In genomic region chr9:120986994-120987393, GRCm38 (mm10) we compare ENCODE assay signal across 24 mouse cellular contexts. TPM values are rescaled to one million over a fixed set of nuclear protein-coding genes. Genes with fewer than 3 reads are reported as not detected.
A peak's percentile ranks its signal among the peaks of the same experiment; 100 is the strongest.
DNase-seq lines count a peak whose midpoint lies in the region; ATAC-seq lines count a peak whose summit lies in the region.
"Had no signal": no experiment of that assay in that cellular context is flagged by ENCODE, and none has a peak within 500 bp of the region (broad histone marks: within the 10 kb centered on the region; RNA-seq: fewer than 3 reads in every experiment).

No protein-coding gene starts in this region.

- intact Hi-C loops in heart, postnatal 10 days (cut with DNase I) = no loop called here
- intact Hi-C loops in heart, postnatal 25 days (cut with DNase I) = no loop called here

- peak; percentile 82 for DNase-seq in heart, adult 11 months
- no peak for DNase-seq in heart, postnatal 10 days
- DNase-seq in heart, postnatal 25 days (ENCODE audit: low spot score) = no peak
- DNase-seq in heart, adult 18-20 months = no peak
- no peak for DNase-seq in midbrain, embryonic 10.5 days (ENCODE audit: low spot score)
- DNase-seq: adrenal gland, adult 8-10 months; adrenal gland, postnatal 14 days; B cell, adult 2 months; cerebellum, adult 11-12 months; cerebellum, adult 2 months; cerebellum, adult 9-10 months; cerebellum, postnatal 10 days; cerebellum, postnatal 25 days had no signal

- no peak overlapping the region for H3K4me2 ChIP-seq in heart, embryonic 13.5 days
- H3K4me2 ChIP-seq in heart, embryonic 16.5 days (ENCODE audit: low read depth, low read length) = no peak overlapping the region
- no peak overlapping the region for H3K4me2 ChIP-seq in midbrain, embryonic 13.5 days (replicated peaks)
- H3K4me2 ChIP-seq: embryonic facial prominence, embryonic 12.5 days; forebrain, embryonic 13.5 days had no signal

- no peak overlapping the region for H3K4me3 ChIP-seq in heart, embryonic 13.5 days
- no peak overlapping the region for H3K4me3 ChIP-seq in heart, embryonic 16.5 days (ENCODE audit: low read length)
- no peak overlapping the region for H3K4me3 ChIP-seq in midbrain, embryonic 10.5 days
- no peak overlapping the region for H3K4me3 ChIP-seq in midbrain, embryonic 13.5 days (replicated peaks)
- H3K4me3 ChIP-seq: embryonic facial prominence, embryonic 10.5 days; embryonic facial prominence, embryonic 12.5 days; forebrain, embryonic 13.5 days had no signal

- peak overlapping the region; percentile 53 for H3K27ac ChIP-seq in heart, embryonic 13.5 days (replicated peaks)
- H3K27ac ChIP-seq in heart, embryonic 16.5 days (ENCODE audit: low read length) = peak overlapping the region; percentile 47; the same call in 1 of the 2 replicates
- H3K27ac ChIP-seq in midbrain, embryonic 10.5 days (replicated peaks) = 0 out of 2 replicates have a peak overlapping the region, but pooled peaks have one; percentile 20
- H3K27ac ChIP-seq in midbrain, embryonic 13.5 days = no peak overlapping the region
- H3K27ac ChIP-seq: embryonic facial prominence, embryonic 10.5 days; embryonic facial prominence, embryonic 12.5 days had no signal

- H3K27me3 ChIP-seq in heart, embryonic 13.5 days (replicated peaks) = no peaks in the 10 kb centered on the region
- no peaks in the 10 kb centered on the region for H3K27me3 ChIP-seq in heart, embryonic 16.5 days (ENCODE audit: control insufficient read depth, insufficient read depth, low read length)
- H3K27me3 ChIP-seq in midbrain, embryonic 10.5 days (ENCODE audit: low read depth, poor library complexity, severe bottlenecking) = no peaks in the 10 kb centered on the region
- no peaks in the 10 kb centered on the region for H3K27me3 ChIP-seq in midbrain, embryonic 13.5 days
- H3K27me3 ChIP-seq: CH12.LX; embryonic facial prominence, embryonic 12.5 days; forebrain, embryonic 13.5 days; Patski had no signal

- H3K4me1 ChIP-seq in heart, embryonic 13.5 days = peaks cover 52% of the 10 kb centered on the region
- peaks cover 24% of the 10 kb centered on the region for H3K4me1 ChIP-seq in heart, embryonic 16.5 days (ENCODE audit: control insufficient read depth, insufficient read depth, low read length)
- H3K4me1 ChIP-seq in midbrain, embryonic 10.5 days = peaks cover 67% of the 10 kb centered on the region
- H3K4me1 ChIP-seq in midbrain, embryonic 13.5 days (replicated peaks) = peaks cover 31% of the 10 kb centered on the region

- WGBS in heart, embryonic 13.5 days = 36% methylated on average over 4 of the region's 4 CpGs
- 32% methylated on average over 4 of the region's 4 CpGs for WGBS in heart, embryonic 16.5 days
- WGBS in midbrain, embryonic 10.5 days = 82% methylated on average over 4 of the region's 4 CpGs
- WGBS in midbrain, embryonic 13.5 days = 89% methylated on average over 4 of the region's 4 CpGs

- H3K9me3 ChIP-seq in heart, embryonic 13.5 days = no peaks in the 10 kb centered on the region
- no peaks in the 10 kb centered on the region for H3K9me3 ChIP-seq in heart, embryonic 16.5 days (replicated peaks; ENCODE audit: control insufficient read depth, low read length)
- no peaks in the 10 kb centered on the region for H3K9me3 ChIP-seq in midbrain, embryonic 10.5 days (replicated peaks)
- H3K9me3 ChIP-seq in midbrain, embryonic 13.5 days = no peaks in the 10 kb centered on the region
- H3K9me3 ChIP-seq: embryonic facial prominence, embryonic 10.5 days; embryonic facial prominence, embryonic 12.5 days; forebrain, embryonic 13.5 days; G1E had no signal

- no peak overlapping the region for H3K9ac ChIP-seq in heart, embryonic 13.5 days
- no peak overlapping the region for H3K9ac ChIP-seq in heart, embryonic 16.5 days (ENCODE audit: low read length)
- H3K9ac ChIP-seq in midbrain, embryonic 13.5 days (replicated peaks) = no peak overlapping the region
- H3K9ac ChIP-seq: embryonic facial prominence, embryonic 12.5 days; forebrain, embryonic 13.5 days had no signal

- H3K36me3 ChIP-seq in heart, embryonic 13.5 days = no peaks in the 10 kb centered on the region
- no peaks in the 10 kb centered on the region for H3K36me3 ChIP-seq in heart, embryonic 16.5 days (ENCODE audit: control insufficient read depth, insufficient read depth)
- H3K36me3 ChIP-seq in midbrain, embryonic 10.5 days = no peaks in the 10 kb centered on the region
- H3K36me3 ChIP-seq in midbrain, embryonic 13.5 days = no peaks in the 10 kb centered on the region
- H3K36me3 ChIP-seq: embryonic facial prominence, embryonic 12.5 days; G1E had no signal

- no peak for ATAC-seq in heart, embryonic 13.5 days (ENCODE audit: extremely low read depth, insufficient number of reproducible peaks, low FRiP score, low TSS enrichment)
- ATAC-seq in heart, embryonic 16.5 days (replicated peaks; ENCODE audit: extremely low read depth, insufficient read depth, low FRiP score) = no peak
- no peak for ATAC-seq in midbrain, embryonic 13.5 days
- ATAC-seq: activated CD4-positive, CD25-positive, alpha-beta regulatory T cell, adult 4 months; CD4-positive, CD25-positive, alpha-beta regulatory T cell, adult 4 months; Patski had no signal

RNA-seq across cellular contexts. Expression of gene Ctnnb1, which starts 58.0 kb away (rescaled TPM):
- total RNA-seq in heart, postnatal 10 days (2021) = 100 to 1,000 TPM; 624 to 701 TPM
- polyA plus RNA-seq in heart, embryonic 13.5 days (2015; fragmentation: Nextera tagmentation; extraction: Ambion mirVana) = 317 and 335 TPM in 2 replicates
- 100 to 1,000 TPM; 450 to 481 TPM for total RNA-seq in heart, postnatal 25 days (2021)
- 357 TPM in 2 replicates for polyA plus RNA-seq in heart, embryonic 16.5 days (2015; fragmentation: Nextera tagmentation; extraction: Ambion mirVana)
- total RNA-seq in heart, adult 18-20 months (2021) = 100 to 1,000 TPM; 384 to 392 TPM
- 633 and 702 TPM in 2 replicates for polyA plus RNA-seq in midbrain, embryonic 10.5 days (2016; fragmentation: Nextera tagmentation; extraction: Ambion mirVana)
- polyA plus RNA-seq in midbrain, embryonic 13.5 days (2015; fragmentation: Nextera tagmentation; extraction: Ambion mirVana) = 616 and 667 TPM in 2 replicates
